Mouse (Mus musculus): ENCODE measurements around the gene Fchsd2. TPM values are rescaled to one million over a fixed set of nuclear protein-coding genes. Genes with fewer than 3 reads are reported as not detected.

The Fchsd2 gene
- polyA plus RNA-seq, 1 experiment from 2014 or later: 37.6 TPM

DNA sequence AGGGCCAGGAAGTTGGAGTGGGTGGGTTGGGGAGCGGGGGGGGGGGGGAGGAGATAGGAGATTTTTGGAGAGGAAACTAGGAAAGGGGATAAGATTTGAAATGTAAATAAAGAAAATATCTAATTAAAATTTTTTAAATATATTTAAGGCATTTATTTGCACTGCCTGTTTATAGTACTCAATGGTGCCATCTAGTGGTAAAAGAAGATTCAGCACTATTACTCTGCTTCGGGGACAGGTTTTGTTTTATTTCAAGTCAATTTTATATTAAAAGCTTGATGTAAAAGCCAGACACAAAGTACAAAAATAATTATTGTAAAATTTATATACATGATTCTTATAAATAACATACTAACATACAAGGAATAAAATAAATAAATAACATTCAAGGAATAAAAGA, 138.8 kb downstream of the Fchsd2 start:
- H3K4me3 ChIP-seq: no peak overlapping the region
- H3K4me2 ChIP-seq (replicated peaks): no peak overlapping the region
- no peak for ATAC-seq (ENCODE audit: low FRiP score, low read depth)
- no peaks in the 10 kb centered on the region for H3K4me1 ChIP-seq
- WGBS: 65% methylated on average over 1 of the region's 2 CpGs
- no peaks in the 10 kb centered on the region for H3K9me3 ChIP-seq
- H3K27me3 ChIP-seq: no peaks in the 10 kb centered on the region
- no peak overlapping the region for H3K27ac ChIP-seq (replicated peaks)
- no peak overlapping the region for H3K9ac ChIP-seq (replicated peaks)
- no peaks in the 10 kb centered on the region for H3K36me3 ChIP-seq

DNA sequence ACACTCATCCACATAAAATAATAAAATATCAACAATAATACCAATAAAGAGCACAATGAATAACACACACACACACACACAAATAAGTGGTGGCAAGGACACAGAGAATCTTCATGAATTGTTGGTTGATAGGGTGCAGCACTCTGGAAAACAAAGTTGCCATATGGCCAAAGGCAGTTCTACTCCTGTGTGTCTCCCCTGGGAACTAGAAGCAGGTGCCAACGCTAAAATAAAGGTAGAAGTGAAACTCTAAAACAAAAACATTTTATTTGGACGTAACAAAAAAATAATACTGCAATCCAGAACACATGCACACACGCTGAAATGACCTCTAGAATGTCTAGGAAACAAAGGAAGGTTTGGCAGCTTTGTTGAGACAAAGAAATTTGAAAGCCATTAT, 140.1 kb downstream of the Fchsd2 start:
- Histone ChIP-seq H3K9me3 (no peaks in the 10 kb centered on the region), H3K4me1 (no peaks in the 10 kb centered on the region), H3K27ac (replicated peaks) (no peak overlapping the region), H3K4me3 (no peak overlapping the region), H3K4me2 (replicated peaks) (no peak overlapping the region), H3K36me3 (no peaks in the 10 kb centered on the region), H3K9ac (replicated peaks) (no peak overlapping the region), H3K27me3 (no peaks in the 10 kb centered on the region)
- WGBS: 81% methylated on average over 3 of the region's 3 CpGs
- ATAC-seq (ENCODE audit: low FRiP score, low read depth): no peak

DNA sequence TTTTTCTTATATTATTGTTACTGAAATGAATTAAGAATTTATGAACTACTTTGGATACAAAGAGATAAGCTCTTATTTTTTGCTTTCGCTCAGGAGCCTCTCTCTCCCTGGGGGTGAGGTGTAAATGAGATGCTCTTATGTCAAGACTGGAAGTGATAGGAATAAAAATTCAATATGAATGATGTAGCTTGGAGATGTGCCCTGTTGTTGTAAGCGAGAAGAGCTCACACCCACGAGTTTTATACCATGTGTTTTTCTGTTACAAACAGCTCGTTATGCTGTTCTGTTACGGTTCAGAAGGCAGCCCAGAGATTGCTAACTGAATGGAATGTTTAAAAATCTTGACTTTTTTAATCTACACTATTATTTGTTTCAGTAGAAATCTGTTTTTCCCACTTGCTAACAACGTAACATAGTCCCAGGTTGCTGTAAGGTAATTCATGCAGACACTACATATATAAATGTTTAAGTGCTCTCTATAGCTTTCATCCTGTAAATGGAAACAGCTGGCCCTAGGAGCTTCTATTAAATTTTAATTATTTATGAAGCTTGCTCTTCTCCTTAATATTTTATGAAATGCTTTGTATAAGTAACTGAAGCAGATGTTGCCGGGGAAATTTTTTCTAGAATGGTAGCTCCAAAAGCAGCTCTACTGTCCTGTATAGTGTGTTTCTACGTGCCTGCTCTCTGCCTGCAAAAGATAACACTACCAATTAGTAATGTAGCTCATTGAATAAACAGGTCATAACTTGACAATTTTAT, 144.2 kb downstream of the Fchsd2 start:
- Histone ChIP-seq H3K4me1 (no peaks in the 10 kb centered on the region), H3K27me3 (no peaks in the 10 kb centered on the region), H3K27ac (replicated peaks) (peak overlapping the region; percentile 61), H3K36me3 (peaks cover 11% of the 10 kb centered on the region), H3K9me3 (no peaks in the 10 kb centered on the region), H3K9ac (replicated peaks) (no peak overlapping the region), H3K4me3 (no peak overlapping the region), H3K4me2 (replicated peaks) (no peak overlapping the region)
- WGBS: 71% methylated on average over 8 of the region's 8 CpGs
- no peak for ATAC-seq (ENCODE audit: low FRiP score, low read depth)

DNA sequence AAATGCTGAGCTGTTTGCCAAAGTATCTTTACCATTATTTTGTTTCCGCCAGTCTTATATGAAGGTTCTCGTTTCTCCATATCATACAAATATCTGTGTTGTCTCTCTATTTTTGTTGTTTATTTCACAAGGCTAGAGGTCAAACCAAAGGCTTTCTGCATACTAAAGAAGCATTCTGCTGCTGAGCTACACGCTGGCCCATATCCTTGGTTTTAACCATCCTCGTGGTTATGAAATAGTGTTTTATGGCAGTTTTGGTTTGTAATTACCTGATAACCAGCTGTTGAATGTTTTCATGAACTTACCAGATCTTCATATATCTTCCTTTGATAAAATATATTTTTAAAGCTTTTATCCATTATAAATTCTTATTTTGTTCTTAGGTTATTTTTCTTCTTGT, 156.1 kb downstream of the Fchsd2 start:
- H3K36me3 ChIP-seq: peaks cover 28% of the 10 kb centered on the region
- 94% methylated on average over 4 of the region's 4 CpGs for WGBS
- no peaks in the 10 kb centered on the region for H3K9me3 ChIP-seq
- no peak overlapping the region for H3K4me3 ChIP-seq
- H3K4me1 ChIP-seq: no peaks in the 10 kb centered on the region
- no peak overlapping the region for H3K27ac ChIP-seq (replicated peaks)
- no peak for ATAC-seq (ENCODE audit: low FRiP score, low read depth)
- H3K27me3 ChIP-seq: no peaks in the 10 kb centered on the region
- no peak overlapping the region for H3K9ac ChIP-seq (replicated peaks)
- H3K4me2 ChIP-seq (replicated peaks): no peak overlapping the region

DNA sequence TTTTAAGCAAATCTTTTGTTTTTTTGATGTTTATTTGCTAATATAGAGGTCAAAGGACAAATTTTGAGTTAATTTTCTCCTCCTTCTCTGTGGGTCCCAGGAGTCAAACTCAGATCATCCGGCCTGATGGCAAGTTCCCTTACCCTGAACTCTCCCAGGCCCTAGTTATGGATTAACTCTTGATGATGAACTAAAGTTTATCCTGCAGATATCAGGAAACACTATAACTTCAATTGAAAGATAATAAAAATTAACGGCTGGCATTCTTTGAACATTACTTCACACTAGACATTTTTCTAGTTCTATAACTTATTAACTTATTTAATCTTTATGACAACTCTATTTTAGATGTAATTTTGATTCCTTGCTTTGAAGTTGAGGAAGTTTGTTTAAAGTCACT, 156.5 kb downstream of the Fchsd2 start:
- ATAC-seq (ENCODE audit: low FRiP score, low read depth): no peak
- Histone ChIP-seq H3K9ac (replicated peaks) (no peak overlapping the region), H3K9me3 (no peaks in the 10 kb centered on the region), H3K4me3 (no peak overlapping the region), H3K36me3 (peaks cover 28% of the 10 kb centered on the region), H3K27ac (replicated peaks) (no peak overlapping the region), H3K4me2 (replicated peaks) (no peak overlapping the region), H3K27me3 (no peaks in the 10 kb centered on the region), H3K4me1 (no peaks in the 10 kb centered on the region)
- WGBS: 89% methylated on average over 2 of the region's 2 CpGs

DNA sequence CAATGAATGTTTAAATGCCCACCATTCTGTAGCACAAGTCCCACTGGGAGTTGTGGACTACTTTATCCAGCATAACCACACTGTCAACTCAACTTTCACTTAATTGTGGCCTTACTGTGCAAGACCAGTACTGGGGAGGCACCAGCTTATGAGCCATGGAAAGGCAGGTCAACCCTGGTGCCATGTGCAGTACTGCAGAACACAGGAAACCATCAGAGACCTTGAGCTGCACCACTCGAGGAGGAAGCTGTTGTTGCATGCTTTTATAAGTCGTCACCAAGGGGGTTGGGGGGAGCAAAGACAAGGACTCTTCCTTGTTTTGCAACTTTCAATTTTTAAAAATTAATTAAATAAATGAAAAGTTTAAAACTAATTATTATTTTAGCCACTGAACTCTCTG, 160.4 kb downstream of the Fchsd2 start:
- Histone ChIP-seq H3K9me3 (no peaks in the 10 kb centered on the region), H3K4me1 (no peaks in the 10 kb centered on the region), H3K27ac (replicated peaks) (no peak overlapping the region), H3K9ac (replicated peaks) (no peak overlapping the region), H3K4me3 (no peak overlapping the region), H3K27me3 (no peaks in the 10 kb centered on the region), H3K4me2 (replicated peaks) (no peak overlapping the region), H3K36me3 (peaks cover 22% of the 10 kb centered on the region)
- WGBS: 74% methylated on average over 2 of the region's 2 CpGs
- ATAC-seq (ENCODE audit: low FRiP score, low read depth): no peak

DNA sequence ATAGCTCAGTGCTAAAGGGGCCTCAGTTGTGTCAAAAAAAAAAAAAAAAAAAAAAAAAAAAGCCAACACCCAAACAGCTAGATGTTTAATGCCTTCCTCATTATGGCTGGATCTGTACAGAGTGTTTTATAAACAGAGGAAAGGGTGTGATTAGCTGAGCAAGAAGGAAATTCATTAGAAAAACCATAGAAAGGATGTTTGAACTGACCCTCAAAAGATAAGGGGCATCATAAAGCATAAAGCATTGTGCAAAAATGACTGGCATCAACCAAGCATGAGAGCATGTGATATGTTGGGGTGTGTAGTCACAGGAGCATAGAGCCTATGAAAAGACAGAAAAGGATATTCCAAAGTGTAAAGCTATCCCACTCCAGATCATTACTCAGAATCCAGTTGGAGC, 165.8 kb downstream of the Fchsd2 start:
- no peaks in the 10 kb centered on the region for H3K4me1 ChIP-seq
- H3K4me3 ChIP-seq: no peak overlapping the region
- no peaks in the 10 kb centered on the region for H3K9me3 ChIP-seq
- no peaks in the 10 kb centered on the region for H3K27me3 ChIP-seq
- no peak overlapping the region for H3K4me2 ChIP-seq (replicated peaks)
- no peak overlapping the region for H3K9ac ChIP-seq (replicated peaks)
- no peak overlapping the region for H3K27ac ChIP-seq (replicated peaks)
- H3K36me3 ChIP-seq: peaks cover 35% of the 10 kb centered on the region
- ATAC-seq (ENCODE audit: low FRiP score, low read depth): no peak

DNA sequence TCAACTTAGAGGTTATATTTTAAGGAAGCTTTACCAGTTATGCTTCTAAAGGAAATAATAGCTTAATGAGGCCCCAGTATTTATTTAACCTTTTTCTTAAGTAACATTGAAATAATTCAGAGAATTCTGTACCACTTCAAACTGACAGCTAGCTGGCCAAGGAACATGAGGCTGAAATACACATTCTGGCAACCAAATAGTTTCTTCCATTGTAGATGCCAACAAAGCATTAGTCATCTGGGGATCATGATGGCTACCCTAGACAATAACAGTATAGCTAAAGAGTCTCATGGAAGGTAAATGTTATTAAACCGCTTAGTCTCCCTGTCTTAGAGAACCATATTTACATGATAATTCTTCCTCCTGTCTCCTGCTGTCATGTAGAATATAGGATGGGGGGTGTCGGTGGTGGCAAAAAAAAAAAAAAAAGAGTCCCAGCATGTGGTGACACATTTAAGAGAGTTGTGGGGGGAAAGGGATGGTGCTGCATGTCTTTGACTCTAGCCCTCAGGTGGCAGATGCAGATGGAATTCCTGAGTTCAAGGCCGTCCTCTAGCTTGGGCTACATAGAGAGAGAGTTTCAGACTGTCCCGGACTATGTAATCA, 169.4 kb downstream of the Fchsd2 start:
- Histone ChIP-seq H3K27ac (replicated peaks) (no peak overlapping the region), H3K27me3 (no peaks in the 10 kb centered on the region), H3K36me3 (peaks cover 26% of the 10 kb centered on the region), H3K4me2 (replicated peaks) (no peak overlapping the region), H3K9ac (replicated peaks) (no peak overlapping the region), H3K9me3 (no peaks in the 10 kb centered on the region), H3K4me1 (no peaks in the 10 kb centered on the region), H3K4me3 (no peak overlapping the region)
- no peak for ATAC-seq (ENCODE audit: low FRiP score, low read depth)
- 66% methylated on average over 4 of the region's 4 CpGs for WGBS

DNA sequence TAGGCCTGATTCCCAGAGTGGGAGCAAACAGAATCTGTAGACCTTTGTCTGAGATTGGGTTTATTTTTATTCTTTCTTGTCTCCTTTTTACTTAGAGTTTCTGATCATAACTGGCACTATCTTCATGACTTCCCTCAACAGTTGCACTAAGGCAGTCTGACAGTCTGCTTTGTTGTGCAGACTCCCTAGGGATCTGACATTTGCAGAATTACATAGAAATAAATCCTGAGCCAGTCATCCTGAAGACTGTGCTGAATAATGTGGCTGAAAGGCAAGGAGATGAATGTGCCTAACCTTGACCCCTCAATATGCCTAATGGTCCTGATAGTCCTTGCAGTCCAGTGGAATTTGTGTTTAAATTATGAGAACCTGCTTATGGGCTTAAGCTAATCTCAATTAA, 170.8 kb downstream of the Fchsd2 start:
- Histone ChIP-seq H3K27me3 (no peaks in the 10 kb centered on the region), H3K27ac (replicated peaks) (no peak overlapping the region), H3K4me2 (replicated peaks) (no peak overlapping the region), H3K9me3 (no peaks in the 10 kb centered on the region), H3K9ac (replicated peaks) (no peak overlapping the region), H3K36me3 (peaks cover 26% of the 10 kb centered on the region), H3K4me3 (no peak overlapping the region), H3K4me1 (no peaks in the 10 kb centered on the region)
- no peak for ATAC-seq (ENCODE audit: low FRiP score, low read depth)

DNA sequence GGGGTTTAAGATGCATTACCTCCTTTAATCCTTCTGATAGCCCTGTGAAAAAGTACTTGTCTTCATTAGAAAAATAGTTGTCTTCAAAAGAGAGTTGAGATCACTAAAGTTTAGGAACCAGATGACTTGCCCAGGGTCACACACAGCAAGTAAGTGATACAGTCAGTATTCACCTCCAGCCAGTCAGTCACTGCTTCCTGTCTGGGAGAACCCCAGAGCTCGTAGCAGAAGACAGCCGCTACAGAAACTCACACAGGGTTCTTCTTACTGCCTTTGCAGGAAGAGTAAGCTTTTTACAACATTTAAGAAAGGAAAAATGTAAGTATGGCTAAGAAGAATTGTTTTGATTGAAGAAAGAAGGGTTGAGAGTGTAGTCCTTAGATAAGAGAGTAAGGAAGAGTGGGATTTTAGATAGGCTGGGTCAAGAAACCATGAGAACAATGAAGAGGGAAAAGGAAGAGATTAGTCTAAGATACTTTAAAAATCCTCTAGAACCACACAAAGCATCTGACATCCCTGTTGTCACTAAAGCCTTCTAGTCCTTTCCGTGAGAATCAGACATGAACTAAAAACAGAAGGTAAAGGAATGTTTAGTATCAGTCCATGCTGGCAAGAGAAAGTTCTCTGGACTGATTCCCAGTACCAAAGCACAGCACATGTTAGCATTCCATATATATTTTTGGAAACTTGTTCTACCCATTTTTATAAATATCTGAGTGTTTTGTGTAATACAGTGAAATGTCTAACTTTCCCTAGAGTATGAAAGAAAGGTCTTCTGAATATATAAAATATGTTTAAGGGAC, 175.0 kb downstream of the Fchsd2 start:
- H3K4me2 ChIP-seq (replicated peaks): no peak overlapping the region
- H3K4me3 ChIP-seq: no peak overlapping the region
- H3K9me3 ChIP-seq: no peaks in the 10 kb centered on the region
- no peak for ATAC-seq (ENCODE audit: low FRiP score, low read depth)
- H3K27ac ChIP-seq (replicated peaks): no peak overlapping the region
- no peaks in the 10 kb centered on the region for H3K27me3 ChIP-seq
- H3K36me3 ChIP-seq: peaks cover 13% of the 10 kb centered on the region; the same call in 1 of the 2 replicates
- no peak overlapping the region for H3K9ac ChIP-seq (replicated peaks)
- 79% methylated on average over 3 of the region's 3 CpGs for WGBS
- H3K4me1 ChIP-seq: no peaks in the 10 kb centered on the region

DNA sequence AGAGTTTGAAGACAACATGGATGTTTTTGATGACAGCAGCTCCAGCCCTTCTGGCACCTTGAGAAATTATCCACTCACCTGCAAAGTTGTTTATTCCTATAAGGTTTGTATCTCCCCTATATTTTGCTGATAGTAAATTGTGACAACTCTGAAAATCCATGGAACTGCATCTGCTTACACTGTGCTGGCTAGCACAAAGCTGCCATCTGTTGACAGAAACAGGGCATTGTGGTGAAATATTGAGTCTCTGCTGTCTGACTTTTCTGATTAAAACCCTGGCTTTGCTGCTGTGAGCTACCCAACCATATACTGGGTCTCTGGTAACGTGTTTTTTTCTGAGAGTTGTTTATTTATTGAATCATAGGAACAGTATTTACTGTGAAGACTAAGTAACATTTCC, 178.9 kb downstream of the Fchsd2 start:
- Histone ChIP-seq H3K4me1 (no peaks in the 10 kb centered on the region), H3K4me3 (no peak overlapping the region), H3K27me3 (no peaks in the 10 kb centered on the region), H3K9me3 (no peaks in the 10 kb centered on the region), H3K9ac (replicated peaks) (no peak overlapping the region), H3K27ac (replicated peaks) (no peak overlapping the region), H3K4me2 (replicated peaks) (no peak overlapping the region), H3K36me3 (peaks cover 29% of the 10 kb centered on the region)
- 85% methylated on average over 1 of the region's 1 CpGs for WGBS
- no peak for ATAC-seq (ENCODE audit: low FRiP score, low read depth)

DNA sequence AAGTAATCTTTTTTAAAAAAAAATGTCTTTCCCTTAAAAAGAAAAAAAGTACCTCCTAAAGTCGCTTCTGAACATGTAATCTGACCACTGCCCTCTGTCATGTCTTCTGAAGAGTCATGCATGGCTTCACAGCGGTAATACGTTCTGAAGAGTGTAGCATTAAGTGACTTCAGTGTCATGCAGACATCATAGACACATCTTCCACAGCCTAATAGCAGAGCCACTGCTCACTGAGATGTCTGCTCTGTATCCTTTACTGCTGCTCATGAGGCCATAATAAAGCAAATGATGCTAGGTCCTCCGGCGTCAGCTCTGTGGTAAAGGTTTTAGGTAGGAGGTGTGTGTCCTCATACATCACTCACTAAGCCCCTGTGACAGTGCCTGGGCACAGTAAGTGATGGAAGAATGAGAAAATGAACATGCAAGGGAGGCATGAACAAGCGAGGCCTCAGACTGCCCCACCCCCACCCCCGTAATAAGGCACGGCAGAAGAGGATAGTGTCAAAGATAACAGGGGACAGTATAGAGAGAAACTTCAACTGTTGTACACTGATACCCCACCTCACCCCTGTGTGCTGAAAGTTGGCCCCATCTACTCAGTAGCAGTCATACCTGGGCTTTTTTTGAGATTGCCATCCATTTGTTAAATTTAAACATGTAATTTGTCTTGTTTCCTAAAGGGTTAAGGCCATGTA, 179.9 kb downstream of the Fchsd2 start:
- no peaks in the 10 kb centered on the region for H3K4me1 ChIP-seq
- no peak overlapping the region for H3K27ac ChIP-seq (replicated peaks)
- H3K36me3 ChIP-seq: peaks cover 39% of the 10 kb centered on the region
- H3K4me2 ChIP-seq (replicated peaks): no peak overlapping the region
- no peak for ATAC-seq (ENCODE audit: low FRiP score, low read depth)
- H3K9me3 ChIP-seq: no peaks in the 10 kb centered on the region
- H3K27me3 ChIP-seq: no peaks in the 10 kb centered on the region
- no peak overlapping the region for H3K4me3 ChIP-seq
- no peak overlapping the region for H3K9ac ChIP-seq (replicated peaks)
- WGBS: 95% methylated on average over 8 of the region's 8 CpGs
